Mouse (Mus musculus) neural tube, embryonic 14.5 days (tissue): Measurements from ENCODE around the gene Heatr5a. TPM values are rescaled to one million over a fixed set of nuclear protein-coding genes. Genes with fewer than 3 reads are reported as not detected.

ENCODE experiments used
- ATAC-seq: fragments of 200-750 bp; cut with Nextera tagmentation; 2 replicates; pipeline ENCODE4 v1.8.0; 2017; ENCODE audit warnings: low read depth, mild to moderate bottlenecking, moderate TSS enrichment, moderate library complexity
- H3K27ac ChIP-seq: fragments of 300-500 bp; sonication (generic); 2 replicates; pipeline ENCODE4 v1.5.1; 2014; ENCODE audit warnings: low read depth, mild to moderate bottlenecking, control low read depth, low read length, moderate library complexity, mixed read lengths
- H3K27me3 ChIP-seq: fragments of 300-500 bp; sonication (generic); 2 replicates; pipeline ENCODE4 v1.6.1; 2014; ENCODE audit warnings: low read length; ENCODE audit not compliant: control insufficient read depth, insufficient read depth
- H3K36me3 ChIP-seq: fragments of 300-500 bp; sonication (generic); 2 replicates; pipeline ENCODE4 v1.6.1; 2014; ENCODE audit warnings: low read length, mixed read lengths; ENCODE audit not compliant: control insufficient read depth, insufficient read depth
- H3K4me1 ChIP-seq: fragments of 300-500 bp; sonication (generic); 2 replicates; pipeline ENCODE4 v1.6.1; 2014; ENCODE audit warnings: low read length; ENCODE audit not compliant: control insufficient read depth, insufficient read depth
- H3K4me2 ChIP-seq: fragments of 300-500 bp; sonication (generic); 2 replicates; pipeline ENCODE4 v1.6.1; 2014; ENCODE audit warnings: mild to moderate bottlenecking, low read depth, low read length, control low read depth
- H3K4me3 ChIP-seq: fragments of 300-500 bp; sonication (generic); 2 replicates; pipeline ENCODE4 v1.5.1; 2014; ENCODE audit warnings: low read depth, low read length, control low read depth, mixed read lengths
- H3K9ac ChIP-seq: fragments of 300-500 bp; sonication (generic); replicated peaks from 2 replicates; pipeline ENCODE4 v1.6.1; 2014; ENCODE audit warnings: low read depth, mild to moderate bottlenecking, control low read depth, low read length, mixed read lengths
- H3K9me3 ChIP-seq: fragments of 300-500 bp; sonication (generic); 2 replicates; pipeline ENCODE4 v1.6.1; 2016; ENCODE audit warnings: low read length; ENCODE audit not compliant: control insufficient read depth
- WGBS: fragments of 180-500 bp; shearing (Covaris S2); extraction: QIAGEN DNeasy Blood & Tissue Kit; methylation state at CpG from one replicate; pipeline ENCODE4 v1.1.7; 2014; 5-methylcytosine and 5-hydroxymethylcytosine counted together
- polyA plus RNA-seq: library from polyadenylated mRNA; unstranded; fragments of >200 nt; fragmentation: Nextera tagmentation; extraction: Ambion mirVana; gene quantifications from 2 replicates; pipeline ENCODE4 v1.2.1, GENCODE M21; 2014

The Heatr5a gene
- 9.1 and 10.7 TPM in 2 replicates for polyA plus RNA-seq

- H3K4me3 ChIP-seq, result peak within 1 kb of the TSS; percentile 90
- ATAC-seq, result peak; percentile 98
- H3K9ac ChIP-seq, result peak within 1 kb of the TSS; percentile 75
- H3K27me3 ChIP-seq, result peaks cover 5% of the 10 kb centered on the region; the same call in 1 of the 2 replicates
- no peaks in the 10 kb centered on the region for H3K36me3 ChIP-seq
- H3K4me2 ChIP-seq, result peak within 1 kb of the TSS; percentile 54
- H3K27ac ChIP-seq, result peak within 1 kb of the TSS; percentile 82
- WGBS, result under 1% methylated on average over 45 of the region's 53 CpGs
- no peaks in the 10 kb centered on the region for H3K9me3 ChIP-seq
- H3K4me1 ChIP-seq, result no peaks in the 10 kb centered on the region
These were observed at the start of gene Heatr5a for GRCm38 (mm10) chr12:51971070-51971664. Gene Heatr5a, minus strand, starts transcription at chr12:51971321.

- no peak overlapping the region for H3K4me2 ChIP-seq
- no peaks in the 10 kb centered on the region for H3K36me3 ChIP-seq
- no peak overlapping the region for H3K9ac ChIP-seq
- H3K4me3 ChIP-seq, result no peak overlapping the region
- H3K27ac ChIP-seq, result no peak overlapping the region
- no peaks in the 10 kb centered on the region for H3K27me3 ChIP-seq
- ATAC-seq, result no peak
- WGBS, result 95% methylated on average over 7 of the region's 7 CpGs
- H3K9me3 ChIP-seq, result no peaks in the 10 kb centered on the region
- H3K4me1 ChIP-seq, result no peaks in the 10 kb centered on the region
These were observed 43.4 kb upstream of the Heatr5a start for GRCm38 (mm10) chr12:52014494-52015029.

- Histone ChIP-seq H3K4me1 (no peaks in the 10 kb centered on the region), H3K36me3 (no peaks in the 10 kb centered on the region), H3K9me3 (no peaks in the 10 kb centered on the region), H3K9ac (no peak overlapping the region), H3K4me2 (no peak overlapping the region), H3K4me3 (no peak overlapping the region), H3K27me3 (no peaks in the 10 kb centered on the region), H3K27ac (no peak overlapping the region)
- no peak for ATAC-seq
- 89% methylated on average over 11 of the region's 11 CpGs for WGBS
These were observed 42.9 kb upstream of the Heatr5a start for GRCm38 (mm10) chr12:52014044-52014443.

GRCm38 (mm10) chr12:52013274-52013673 lies 42.2 kb upstream of the Heatr5a start:
- H3K4me3 ChIP-seq, result no peak overlapping the region
- no peak overlapping the region for H3K9ac ChIP-seq
- no peaks in the 10 kb centered on the region for H3K4me1 ChIP-seq
- ATAC-seq, result no peak
- no peaks in the 10 kb centered on the region for H3K9me3 ChIP-seq
- H3K4me2 ChIP-seq, result no peak overlapping the region
- no peak overlapping the region for H3K27ac ChIP-seq
- H3K27me3 ChIP-seq, result no peaks in the 10 kb centered on the region
- 54% methylated on average over 9 of the region's 9 CpGs for WGBS
- H3K36me3 ChIP-seq, result no peaks in the 10 kb centered on the region

GRCm38 (mm10) chr12:52012159-52012558 lies 41.0 kb upstream of the Heatr5a start:
- H3K27ac ChIP-seq, result no peak overlapping the region
- no peaks in the 10 kb centered on the region for H3K4me1 ChIP-seq
- no peaks in the 10 kb centered on the region for H3K27me3 ChIP-seq
- H3K9me3 ChIP-seq, result no peaks in the 10 kb centered on the region
- H3K36me3 ChIP-seq, result no peaks in the 10 kb centered on the region
- no peak for ATAC-seq
- H3K9ac ChIP-seq, result no peak overlapping the region
- WGBS, result 86% methylated on average over 8 of the region's 8 CpGs
- no peak overlapping the region for H3K4me2 ChIP-seq
- no peak overlapping the region for H3K4me3 ChIP-seq

- Histone ChIP-seq H3K4me1 (no peaks in the 10 kb centered on the region), H3K9me3 (no peaks in the 10 kb centered on the region), H3K4me3 (peak overlapping the region; percentile 22; the same call in 1 of the 2 replicates), H3K27ac (peak overlapping the region; percentile 29; the same call in 1 of the 2 replicates), H3K9ac (no peak overlapping the region), H3K27me3 (no peaks in the 10 kb centered on the region), H3K4me2 (peak overlapping the region; percentile 29; the same call in 1 of the 2 replicates), H3K36me3 (no peaks in the 10 kb centered on the region)
- ATAC-seq, result no peak
- WGBS, result 57% methylated on average over 2 of the region's 2 CpGs
These were observed 39.5 kb upstream of the Heatr5a start for GRCm38 (mm10) chr12:52010630-52010961.

- no peaks in the 10 kb centered on the region for H3K9me3 ChIP-seq
- H3K4me2 ChIP-seq, result peak overlapping the region; percentile 29
- no peaks in the 10 kb centered on the region for H3K4me1 ChIP-seq
- no peaks in the 10 kb centered on the region for H3K27me3 ChIP-seq
- H3K36me3 ChIP-seq, result no peaks in the 10 kb centered on the region
- peak overlapping the region; percentile 29; the same call in 1 of the 2 replicates for H3K27ac ChIP-seq
- WGBS, result 31% methylated on average over 15 of the region's 15 CpGs
- H3K9ac ChIP-seq, result no peak overlapping the region
- H3K4me3 ChIP-seq, result peak overlapping the region; percentile 22; the same call in 1 of the 2 replicates
- ATAC-seq, result no peak
These were observed 39.0 kb upstream of the Heatr5a start for GRCm38 (mm10) chr12:52009928-52010629.

- H3K27me3 ChIP-seq, result no peaks in the 10 kb centered on the region
- no peaks in the 10 kb centered on the region for H3K4me1 ChIP-seq
- H3K36me3 ChIP-seq, result no peaks in the 10 kb centered on the region
- ATAC-seq, result peak; percentile 64
- H3K9ac ChIP-seq, result no peak overlapping the region
- H3K9me3 ChIP-seq, result no peaks in the 10 kb centered on the region
- peak overlapping the region; percentile 58 for H3K4me3 ChIP-seq
- H3K27ac ChIP-seq, result no peak overlapping the region
- peak overlapping the region; percentile 64 for H3K4me2 ChIP-seq
- 51% methylated on average over 5 of the region's 5 CpGs for WGBS
These were observed 35.5 kb upstream of the Heatr5a start for GRCm38 (mm10) chr12:52006633-52006994.
